Mouse (Mus musculus): ENCODE results near the gene Cdyl.

- TF ChIP-seq CTCF (IDR thresholded peaks at IDR 0.05; ENCODE audit: low read depth, low read length) (no peak), TAL1 (conservative IDR thresholded peaks at IDR 0.05; ENCODE audit: low read depth, low read length) (no peak), GATA1 (IDR thresholded peaks at IDR 0.05; ENCODE audit: borderline replicate concordance, low read length) (no peak), GATA2 (IDR thresholded peaks at IDR 0.05; ENCODE audit: borderline replicate concordance, low read depth, low read length) (no peak), POLR2AphosphoS5 (IDR thresholded peaks at IDR 0.05; ENCODE audit: insufficient replicate concordance, low read depth, low read length) (no peak)
Observed at GRCm38 (mm10) chr13:35781755-35782154, 122.1 kb downstream of the Cdyl start.
